Mouse (Mus musculus) testis, adult 10 weeks (tissue): ENCODE measurements around the gene D130052B06Rik. TPM values are rescaled to one million over a fixed set of nuclear protein-coding genes. Genes with fewer than 3 reads are reported as not detected.

Experiments
- polyA plus RNA-seq: library from polyadenylated mRNA; stranded (reverse); fragments of 350-450 nt; fragmentation: Illumina TruSeq; extraction: RNeasy Lipid Tissue Mini Kit (QIAGEN cat#74804); gene quantifications from one replicate; pipeline ENCODE4 v1.2.3, GENCODE M21; 2014; ENCODE audit warnings: low read depth, low replicate concordance

D130052B06Rik gene
- polyA plus RNA-seq, result not detected

DNA sequence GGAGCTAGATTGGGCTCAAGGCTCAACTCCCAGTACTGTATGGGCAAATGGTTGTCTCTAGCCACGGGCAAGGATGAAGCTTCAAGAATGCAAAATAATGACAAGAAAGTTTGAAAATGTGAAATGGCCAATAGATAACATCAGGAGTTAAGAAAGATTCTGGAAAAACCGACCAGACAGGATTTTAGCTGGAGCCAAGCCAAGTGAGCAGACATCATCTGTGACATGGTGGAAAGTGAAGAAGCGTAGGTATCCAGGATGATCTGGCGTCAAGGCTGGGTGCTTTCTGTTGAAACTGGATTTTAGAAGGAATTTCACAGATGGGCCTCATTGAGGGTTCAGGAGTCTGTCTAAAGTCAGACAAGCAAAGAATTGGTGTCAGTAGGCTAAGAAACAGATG lies at the start of gene D130052B06Rik:
Gene D130052B06Rik (plus strand): TSS at position 317 of the 400 bp plus-strand sequence.

GRCm38 (mm10) chr11:33578859-33579258 lies 20.2 kb upstream of the D130052B06Rik start, which contains the start of gene Gabrp:
TSS of gene Gabrp (minus strand) at chr11:33578959.

Other genes starting within 250 kb of the D130052B06Rik start
- gene Ranbp17, start 85.6 kb upstream of the D130052B06Rik start, polyA plus RNA-seq, result 179 TPM
- gene Gabrp, start 20.3 kb upstream of the D130052B06Rik start, polyA plus RNA-seq, result 0.14 TPM